Mouse (Mus musculus): ENCODE measurements around the gene Jmjd7. TPM values are rescaled to one million over a fixed set of nuclear protein-coding genes. Genes with fewer than 3 reads are reported as not detected.

The Jmjd7 gene
- polyA plus RNA-seq, 1 experiment from 2014 or later = 17.4 TPM

DNA sequence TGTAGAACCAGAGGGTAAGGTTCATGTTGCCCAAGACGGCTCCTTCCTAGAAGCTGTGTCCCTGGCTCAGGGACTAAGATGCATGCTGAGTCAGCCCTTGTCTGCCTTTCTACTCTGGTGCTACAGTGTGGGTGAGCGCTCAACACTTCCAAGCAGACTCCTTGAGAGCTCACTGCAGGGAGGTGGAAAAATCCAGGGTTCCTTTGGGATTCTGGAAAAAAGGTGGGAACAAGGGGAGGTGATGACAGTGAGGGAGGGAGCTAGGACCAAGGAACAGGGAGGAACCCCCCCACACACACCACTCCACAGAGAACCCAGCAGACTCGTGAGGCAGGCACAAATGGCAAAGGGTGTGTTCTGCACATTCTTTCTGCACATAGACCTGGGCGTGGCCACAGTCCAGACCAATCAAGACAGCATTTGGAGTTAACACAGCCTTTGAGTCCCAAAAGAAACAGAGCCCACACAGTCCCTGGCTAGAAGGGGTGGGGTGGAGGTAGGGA, 16.9 kb downstream of the Jmjd7 start:
- no peak overlapping the region for H3K27ac ChIP-seq (replicated peaks)
- H3K4me1 ChIP-seq = peaks cover 13% of the 10 kb centered on the region
- no peaks in the 10 kb centered on the region for H3K9me3 ChIP-seq
- no peak overlapping the region for H3K4me2 ChIP-seq
- H3K9ac ChIP-seq = peak overlapping the region; percentile 40; the same call in 1 of the 2 replicates
- 51% methylated on average over 4 of the region's 4 CpGs for WGBS
- H3K27me3 ChIP-seq (replicated peaks) = peaks cover 13% of the 10 kb centered on the region; the same call in 1 of the 2 replicates
- H3K36me3 ChIP-seq = peaks cover 36% of the 10 kb centered on the region
- ATAC-seq (ENCODE audit: extremely low read depth, insufficient number of reproducible peaks, low FRiP score, low TSS enrichment) = no peak
- H3K4me3 ChIP-seq = no peak overlapping the region

DNA sequence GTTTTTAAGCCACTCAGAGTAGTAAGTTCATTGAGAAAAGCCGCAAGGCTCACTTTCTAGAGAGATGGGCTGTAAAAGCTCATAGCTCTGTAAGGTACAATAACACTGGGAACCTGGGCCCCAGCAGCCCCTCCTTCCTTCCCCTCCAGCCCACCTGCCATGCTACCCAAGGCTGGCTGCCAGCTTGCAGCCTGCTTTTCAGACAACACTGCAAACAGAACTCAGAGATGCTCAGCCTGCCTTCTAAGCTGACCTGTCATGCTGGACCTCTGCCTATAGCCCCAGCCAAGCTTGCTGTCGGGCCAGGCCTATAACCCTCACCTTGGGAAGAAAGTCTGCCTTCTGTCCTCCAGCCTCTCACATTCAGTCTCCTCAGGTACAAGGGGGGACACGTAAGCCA, 17.4 kb downstream of the Jmjd7 start:
- Histone ChIP-seq H3K9me3 (no peaks in the 10 kb centered on the region), H3K4me2 (no peak overlapping the region), H3K27ac (replicated peaks) (no peak overlapping the region), H3K4me1 (peaks cover 13% of the 10 kb centered on the region), H3K9ac (no peak overlapping the region), H3K27me3 (replicated peaks) (peaks cover 19% of the 10 kb centered on the region; the same call in 1 of the 2 replicates), H3K36me3 (peaks cover 31% of the 10 kb centered on the region), H3K4me3 (no peak overlapping the region)
- WGBS = 65% methylated on average over 3 of the region's 3 CpGs
- ATAC-seq (ENCODE audit: extremely low read depth, insufficient number of reproducible peaks, low FRiP score, low TSS enrichment) = no peak

DNA sequence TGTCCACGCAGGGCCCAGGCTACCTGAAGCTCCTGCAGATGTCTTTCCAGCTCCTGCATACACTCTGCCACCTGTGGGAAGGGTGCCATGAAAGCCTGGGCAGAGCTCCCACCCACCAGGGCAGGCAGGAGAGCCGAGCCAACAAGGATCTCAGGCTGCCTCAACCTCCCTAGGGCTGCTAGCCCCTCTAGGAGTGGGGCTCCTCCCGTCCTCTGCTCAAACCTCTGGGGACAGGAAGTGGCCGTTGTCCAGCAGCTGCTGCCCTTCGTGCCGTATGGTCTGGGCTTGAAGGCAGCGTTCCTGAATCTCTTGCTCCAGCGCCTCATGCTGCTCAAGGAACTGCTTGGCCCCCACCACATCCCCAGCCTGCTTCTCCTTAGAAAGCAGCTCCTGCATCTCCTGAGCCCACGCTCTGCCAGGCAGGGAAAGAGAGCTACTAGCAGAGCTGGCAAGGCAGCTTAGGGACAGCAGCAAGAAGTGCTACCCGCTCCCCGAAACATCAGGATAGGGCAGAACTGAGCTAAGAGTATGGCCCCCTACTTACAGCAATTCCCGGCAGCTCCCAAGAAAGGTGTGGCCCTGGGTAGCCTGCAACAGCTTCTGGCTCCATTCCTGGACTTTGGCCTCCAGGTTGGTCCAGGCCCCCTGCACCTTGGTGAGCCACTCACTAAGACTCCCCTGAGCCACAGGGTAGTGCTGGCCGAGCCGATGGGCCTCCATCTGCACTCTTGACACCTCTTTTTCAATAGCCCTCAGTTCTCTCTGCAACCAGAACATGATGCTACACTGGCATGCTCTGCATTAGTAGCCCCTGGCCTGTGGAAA, 19.4 kb downstream of the Jmjd7 start:
- 57% methylated on average over 14 of the region's 14 CpGs for WGBS
- Histone ChIP-seq H3K9me3 (no peaks in the 10 kb centered on the region), H3K4me1 (peaks cover 13% of the 10 kb centered on the region), H3K4me3 (no peak overlapping the region), H3K9ac (no peak overlapping the region), H3K4me2 (no peak overlapping the region), H3K36me3 (peaks cover 11% of the 10 kb centered on the region), H3K27me3 (replicated peaks) (peaks cover 23% of the 10 kb centered on the region), H3K27ac (replicated peaks) (no peak overlapping the region)
- no peak for ATAC-seq (ENCODE audit: extremely low read depth, insufficient number of reproducible peaks, low FRiP score, low TSS enrichment)

DNA sequence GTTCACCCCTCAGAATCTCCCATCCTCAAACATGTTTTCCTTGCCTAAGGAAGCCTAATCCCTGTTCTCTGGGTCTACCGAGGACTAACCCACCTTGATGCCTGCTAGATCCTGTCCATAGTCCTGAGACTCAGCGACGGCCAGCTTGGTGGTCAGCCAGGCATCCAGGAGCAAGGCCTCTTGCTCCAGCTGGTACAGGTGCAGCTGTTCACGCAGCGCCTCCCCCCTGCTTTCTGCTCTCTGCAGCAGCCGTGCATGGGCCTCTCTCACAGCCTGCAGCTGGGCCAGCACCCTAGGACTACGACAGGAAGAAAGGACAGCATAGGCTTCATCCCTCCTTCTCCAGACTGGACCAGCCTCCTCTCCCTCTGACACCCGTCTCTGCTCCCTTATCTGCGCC, 20.9 kb downstream of the Jmjd7 start:
- Histone ChIP-seq H3K4me2 (no peak overlapping the region), H3K4me3 (no peak overlapping the region), H3K27ac (replicated peaks) (no peak overlapping the region), H3K27me3 (replicated peaks) (peaks cover 23% of the 10 kb centered on the region), H3K4me1 (peaks cover 13% of the 10 kb centered on the region), H3K36me3 (no peaks in the 10 kb centered on the region), H3K9ac (no peak overlapping the region), H3K9me3 (no peaks in the 10 kb centered on the region)
- no peak for ATAC-seq (ENCODE audit: extremely low read depth, insufficient number of reproducible peaks, low FRiP score, low TSS enrichment)
- WGBS = 62% methylated on average over 9 of the region's 9 CpGs

DNA sequence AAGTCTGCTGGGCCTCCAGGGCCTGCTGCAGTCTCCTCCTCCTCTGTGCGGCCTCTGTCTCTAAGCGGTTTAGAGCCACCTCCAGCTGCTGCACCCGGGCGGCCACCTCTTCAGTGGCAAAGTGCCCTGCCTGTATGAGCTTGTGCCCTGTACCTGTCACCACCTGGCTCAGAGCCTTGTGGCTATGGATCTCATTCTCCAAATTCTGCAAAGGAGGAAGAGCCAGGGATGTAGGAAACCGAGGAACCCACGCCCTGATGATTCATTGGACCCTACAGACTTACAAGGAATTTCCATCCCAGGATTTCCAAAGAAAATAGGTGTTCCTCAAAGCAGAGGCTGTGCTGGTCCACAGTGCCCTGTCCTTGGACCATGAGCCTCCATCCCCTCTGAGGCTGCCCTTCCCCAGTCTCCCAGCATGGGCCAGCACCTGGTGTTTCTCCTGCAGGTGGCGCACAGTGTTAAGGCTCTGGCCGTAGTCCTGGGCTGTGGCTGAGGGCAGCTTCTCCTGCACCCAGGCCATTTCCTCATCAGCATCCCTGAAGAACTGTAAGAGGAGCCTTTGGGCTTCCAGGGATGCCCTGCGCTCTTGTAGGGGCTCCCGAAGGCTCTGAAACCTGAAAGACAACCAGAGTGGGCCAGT, 22.5 kb downstream of the Jmjd7 start:
- no peak overlapping the region for H3K4me2 ChIP-seq
- H3K9ac ChIP-seq = no peak overlapping the region
- H3K9me3 ChIP-seq = no peaks in the 10 kb centered on the region
- WGBS = 51% methylated on average over 10 of the region's 10 CpGs
- H3K36me3 ChIP-seq = no peaks in the 10 kb centered on the region
- H3K27ac ChIP-seq (replicated peaks) = no peak overlapping the region
- no peak for ATAC-seq (ENCODE audit: extremely low read depth, insufficient number of reproducible peaks, low FRiP score, low TSS enrichment)
- peaks cover 6% of the 10 kb centered on the region for H3K4me1 ChIP-seq
- no peak overlapping the region for H3K4me3 ChIP-seq
- peaks cover 23% of the 10 kb centered on the region for H3K27me3 ChIP-seq (replicated peaks)

DNA sequence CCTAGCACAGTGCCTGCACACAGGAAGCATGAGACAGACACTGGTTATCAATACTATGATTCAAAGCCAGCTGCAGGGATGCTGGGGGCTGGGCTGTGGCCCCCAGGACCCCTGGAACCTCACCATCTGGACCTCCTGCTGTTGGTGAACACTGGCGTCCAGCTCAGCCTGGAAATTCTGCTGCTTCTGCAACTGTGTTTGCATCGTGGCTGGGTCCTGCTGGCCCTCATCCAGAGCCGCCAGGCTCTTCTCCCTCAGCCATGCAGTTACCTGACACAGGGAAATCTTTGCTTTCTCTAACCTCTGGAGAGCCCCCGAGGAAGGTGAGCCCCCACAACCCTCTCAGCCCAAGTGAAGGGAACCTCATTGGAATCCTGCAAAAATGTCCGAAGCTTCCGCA, 24.1 kb downstream of the Jmjd7 start:
- Histone ChIP-seq H3K27ac (replicated peaks) (no peak overlapping the region), H3K9ac (peak overlapping the region; percentile 12; the same call in 1 of the 2 replicates), H3K9me3 (no peaks in the 10 kb centered on the region), H3K4me3 (no peak overlapping the region), H3K36me3 (no peaks in the 10 kb centered on the region), H3K4me1 (peaks cover 21% of the 10 kb centered on the region), H3K27me3 (replicated peaks) (peaks cover 21% of the 10 kb centered on the region), H3K4me2 (no peak overlapping the region)
- no peak for ATAC-seq (ENCODE audit: extremely low read depth, insufficient number of reproducible peaks, low FRiP score, low TSS enrichment)
- WGBS = 59% methylated on average over 6 of the region's 6 CpGs

DNA sequence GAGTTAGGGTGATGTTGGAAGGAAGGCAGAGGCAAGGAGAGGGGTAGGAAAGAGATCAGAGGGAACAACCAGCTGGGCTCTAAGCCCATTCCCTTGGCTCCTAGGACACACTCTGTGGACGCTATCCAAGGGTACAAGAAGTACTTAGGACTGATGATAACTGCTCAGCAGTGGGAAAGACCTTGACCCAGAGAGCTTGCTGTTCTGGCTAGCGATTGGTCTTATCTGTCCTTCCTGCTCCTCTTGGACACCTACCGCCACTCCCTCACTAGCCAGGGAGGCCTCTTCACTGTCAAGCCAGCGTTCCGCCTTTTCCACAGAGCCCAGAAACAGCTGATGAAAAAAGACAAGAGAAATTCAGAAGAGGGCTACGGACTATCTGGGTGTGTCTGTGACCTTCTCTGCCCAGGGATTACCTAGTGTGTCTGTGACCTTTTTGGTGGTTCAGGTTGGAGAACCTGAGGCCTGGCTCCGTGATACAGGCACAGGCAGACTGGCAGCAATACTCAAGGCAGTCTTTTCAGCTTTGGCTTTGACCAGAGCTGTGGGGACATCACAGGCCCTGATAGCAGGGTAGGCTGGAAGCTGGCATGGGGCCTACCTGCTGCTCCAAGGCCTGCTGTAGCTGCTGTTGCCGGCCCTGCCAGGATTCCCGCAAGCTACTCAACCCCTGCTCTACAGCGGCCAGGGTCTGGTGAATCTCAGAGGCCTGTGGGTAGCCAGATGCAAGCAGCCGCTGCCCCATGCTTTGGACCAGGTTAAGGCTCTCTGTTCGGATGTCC, 27.7 kb downstream of the Jmjd7 start:
- ATAC-seq (ENCODE audit: extremely low read depth, insufficient number of reproducible peaks, low FRiP score, low TSS enrichment) = no peak
- H3K4me1 ChIP-seq = peaks cover 25% of the 10 kb centered on the region
- H3K9ac ChIP-seq = no peak overlapping the region
- peaks cover 22% of the 10 kb centered on the region; the same call in 1 of the 2 replicates for H3K27me3 ChIP-seq (replicated peaks)
- peak overlapping the region; percentile 37 for H3K27ac ChIP-seq (replicated peaks)
- WGBS = 55% methylated on average over 12 of the region's 12 CpGs
- no peaks in the 10 kb centered on the region for H3K36me3 ChIP-seq
- no peaks in the 10 kb centered on the region for H3K9me3 ChIP-seq
- no peak overlapping the region for H3K4me3 ChIP-seq
- no peak overlapping the region for H3K4me2 ChIP-seq

DNA sequence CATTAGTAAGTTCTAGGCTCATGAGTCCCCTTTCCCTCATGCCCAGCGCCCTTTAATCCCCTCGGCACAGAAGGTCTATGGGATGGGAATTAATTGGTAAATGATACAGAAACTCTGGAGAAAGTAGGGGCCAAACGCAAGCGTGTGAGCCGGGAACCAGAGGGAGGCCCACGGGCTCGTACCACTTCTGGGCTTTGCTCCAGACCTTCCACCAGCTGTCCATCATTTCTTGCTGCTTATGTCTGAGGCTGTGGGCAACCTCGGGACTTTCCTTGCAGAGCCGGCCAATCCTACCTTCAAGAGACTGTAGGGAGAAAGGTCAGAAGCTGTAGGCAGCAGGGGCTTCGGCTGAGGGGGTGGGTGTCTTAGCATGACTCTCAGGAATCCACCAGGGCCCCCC, 28.6 kb downstream of the Jmjd7 start:
- Histone ChIP-seq H3K36me3 (no peaks in the 10 kb centered on the region), H3K9ac (no peak overlapping the region), H3K4me1 (peaks cover 25% of the 10 kb centered on the region), H3K27me3 (replicated peaks) (peaks cover 18% of the 10 kb centered on the region; the same call in 1 of the 2 replicates), H3K9me3 (no peaks in the 10 kb centered on the region), H3K27ac (replicated peaks) (no peak overlapping the region), H3K4me2 (no peak overlapping the region), H3K4me3 (no peak overlapping the region)
- no peak for ATAC-seq (ENCODE audit: extremely low read depth, insufficient number of reproducible peaks, low FRiP score, low TSS enrichment)
- 80% methylated on average over 10 of the region's 10 CpGs for WGBS

DNA sequence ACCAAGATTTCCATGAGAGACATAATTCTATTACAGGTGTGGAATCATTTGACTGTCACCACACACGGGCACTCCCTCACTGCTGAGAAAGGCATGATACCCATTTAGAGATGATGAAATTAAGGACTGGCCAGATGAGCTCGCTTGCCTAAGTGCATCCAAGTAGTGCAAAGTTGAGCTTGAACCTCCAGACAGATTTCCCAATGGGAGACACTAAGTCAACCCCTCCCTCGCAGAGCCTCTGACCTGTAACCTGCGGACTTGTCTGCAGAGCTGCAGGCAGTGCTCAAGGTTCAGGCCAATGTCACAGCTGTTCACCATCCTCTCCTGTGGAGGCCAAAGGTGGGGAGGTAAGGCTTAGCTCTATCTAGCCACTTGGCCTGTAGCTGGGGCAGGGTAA, 31.5 kb downstream of the Jmjd7 start:
- no peak overlapping the region for H3K27ac ChIP-seq (replicated peaks)
- H3K9ac ChIP-seq = no peak overlapping the region
- H3K36me3 ChIP-seq = no peaks in the 10 kb centered on the region
- H3K9me3 ChIP-seq = no peaks in the 10 kb centered on the region
- H3K4me3 ChIP-seq = no peak overlapping the region
- ATAC-seq (ENCODE audit: extremely low read depth, insufficient number of reproducible peaks, low FRiP score, low TSS enrichment) = no peak
- no peak overlapping the region for H3K4me2 ChIP-seq
- peaks cover 25% of the 10 kb centered on the region for H3K4me1 ChIP-seq
- 82% methylated on average over 4 of the region's 4 CpGs for WGBS
- H3K27me3 ChIP-seq (replicated peaks) = peaks cover 28% of the 10 kb centered on the region

DNA sequence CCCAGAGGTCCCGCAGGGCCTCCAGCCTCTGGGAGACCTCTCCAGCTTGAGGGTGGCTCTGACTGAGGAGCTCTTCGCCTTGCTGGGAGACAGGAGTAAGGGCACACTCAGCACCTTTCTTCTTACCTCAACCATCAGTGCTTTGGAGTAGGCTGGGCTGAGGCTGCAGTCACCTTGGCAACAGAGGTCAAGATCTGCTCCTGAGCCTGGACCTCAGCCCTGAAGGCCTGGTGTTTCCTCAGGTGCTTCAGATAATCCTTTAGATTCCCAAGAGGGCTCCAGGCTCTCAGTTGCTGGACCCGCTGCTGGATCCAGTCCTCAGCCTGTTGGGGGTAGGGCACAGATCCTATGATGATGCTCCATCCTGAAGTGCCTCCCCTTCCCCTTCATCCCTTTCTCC, 32.2 kb downstream of the Jmjd7 start:
- H3K27ac ChIP-seq (replicated peaks) = no peak overlapping the region
- no peak overlapping the region for H3K4me2 ChIP-seq
- no peak overlapping the region for H3K4me3 ChIP-seq
- peaks cover 28% of the 10 kb centered on the region for H3K27me3 ChIP-seq (replicated peaks)
- H3K9ac ChIP-seq = no peak overlapping the region
- H3K36me3 ChIP-seq = no peaks in the 10 kb centered on the region
- WGBS = 62% methylated on average over 3 of the region's 3 CpGs
- H3K4me1 ChIP-seq = peaks cover 24% of the 10 kb centered on the region
- H3K9me3 ChIP-seq = no peaks in the 10 kb centered on the region
- no peak for ATAC-seq (ENCODE audit: extremely low read depth, insufficient number of reproducible peaks, low FRiP score, low TSS enrichment)

DNA sequence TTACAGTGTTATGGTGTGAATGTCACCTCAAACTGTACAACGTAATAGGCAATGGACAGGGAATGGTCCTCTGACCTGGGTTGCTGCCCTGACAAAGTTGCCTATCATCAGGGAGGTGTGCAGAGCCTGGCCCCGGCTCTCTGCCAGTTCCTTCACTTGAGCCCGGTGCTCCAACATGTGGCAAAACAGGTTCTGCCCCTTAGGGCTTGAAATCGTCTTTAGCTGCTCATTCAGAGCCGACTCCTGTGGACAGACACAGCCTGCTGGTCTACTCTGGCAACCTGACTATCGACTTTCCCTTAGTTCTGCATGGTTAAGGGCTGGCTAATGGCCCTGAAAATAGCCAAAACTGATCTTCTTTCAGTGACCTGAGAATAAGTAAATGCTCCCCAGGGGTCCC, 32.9 kb downstream of the Jmjd7 start:
- no peak overlapping the region for H3K27ac ChIP-seq (replicated peaks)
- H3K9ac ChIP-seq = no peak overlapping the region
- peaks cover 28% of the 10 kb centered on the region for H3K27me3 ChIP-seq (replicated peaks)
- ATAC-seq (ENCODE audit: extremely low read depth, insufficient number of reproducible peaks, low FRiP score, low TSS enrichment) = no peak
- H3K4me3 ChIP-seq = no peak overlapping the region
- H3K4me1 ChIP-seq = peaks cover 16% of the 10 kb centered on the region
- H3K4me2 ChIP-seq = no peak overlapping the region
- no peaks in the 10 kb centered on the region for H3K9me3 ChIP-seq
- no peaks in the 10 kb centered on the region for H3K36me3 ChIP-seq
- WGBS = 62% methylated on average over 6 of the region's 6 CpGs
